Comparison of ENCODE assay signal across 21 mouse cellular contexts in the genomic region with DNA sequence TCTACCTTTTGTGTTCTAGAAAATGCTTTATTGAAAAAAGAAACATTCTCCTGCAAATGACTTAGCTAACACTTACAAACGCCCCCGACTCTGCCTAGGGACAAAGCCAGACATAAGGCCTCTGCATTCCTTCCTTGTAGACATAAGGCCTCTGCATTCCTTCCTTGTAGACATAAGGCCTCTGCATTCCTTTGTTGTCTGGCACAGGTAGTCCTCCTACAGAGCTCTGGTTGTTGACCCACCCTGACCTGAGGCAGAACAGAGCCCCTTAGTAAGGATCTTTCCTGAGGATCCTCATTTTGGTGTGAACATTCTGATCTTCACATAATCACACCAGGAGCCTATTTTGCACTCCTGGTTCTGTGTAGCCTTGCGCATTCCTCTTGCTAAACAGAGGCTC.
DNase-seq lines count a peak whose midpoint lies in the region; ATAC-seq and TF ChIP-seq lines count a peak whose summit lies in the region.
"Had no signal": no experiment of that assay in that cellular context is flagged by ENCODE, and none has a peak within 500 bp of the region (broad histone marks: within the 10 kb centered on the region; RNA-seq: fewer than 3 reads in every experiment).

No protein-coding gene starts in this region.

- in situ Hi-C loops in ES-E14 (cut with MboI; ENCODE audit: low sequenced_read_pairs in 2 of 2, unreplicated experiment in 2 of 2), result no loop called here

- no peak overlapping the region for H3K9ac ChIP-seq in ES-E14 (ENCODE audit: insufficient read depth, low read depth, low read length, poor library complexity, severe bottlenecking)
- no peak overlapping the region for H3K9ac ChIP-seq in lung, embryonic 16.5 days (ENCODE audit: low read length)
- no peak overlapping the region for H3K9ac ChIP-seq in midbrain, postnatal 0 days (replicated peaks; ENCODE audit: low read length, poor library complexity, severe bottlenecking)
- H3K9ac ChIP-seq: embryonic facial prominence, embryonic 12.5 days; heart, embryonic 15.5 days; hindbrain, embryonic 13.5 days; liver, postnatal 0 days had no signal

- no peaks in the 10 kb centered on the region for H3K9me3 ChIP-seq in ES-E14 (ENCODE audit: control insufficient read depth, insufficient read depth, low read depth, low read length)
- no peaks in the 10 kb centered on the region for H3K9me3 ChIP-seq in lung, embryonic 16.5 days (ENCODE audit: control insufficient read depth, low read length)
- H3K9me3 ChIP-seq in midbrain, postnatal 0 days (ENCODE audit: low read length), result no peaks in the 10 kb centered on the region
- H3K9me3 ChIP-seq: embryonic facial prominence, embryonic 12.5 days; heart, embryonic 15.5 days; hindbrain, embryonic 13.5 days had no signal

- peak; percentile 97 for ATAC-seq in lung, embryonic 16.5 days (ENCODE audit: low read depth)
- no peak for ATAC-seq in midbrain, postnatal 0 days (ENCODE audit: low FRiP score)
- ATAC-seq: CD4-positive, CD25-positive, alpha-beta regulatory T cell, adult 4 months; liver, postnatal 0 days; midbrain, embryonic 16.5 days had no signal

- no peak overlapping the region for H3K4me2 ChIP-seq in lung, embryonic 16.5 days (ENCODE audit: low read depth, low read length)
- no peak overlapping the region for H3K4me2 ChIP-seq in midbrain, postnatal 0 days (ENCODE audit: low read depth, low read length, poor library complexity, severe bottlenecking)
- H3K4me2 ChIP-seq: embryonic facial prominence, embryonic 12.5 days; heart, embryonic 15.5 days; hindbrain, embryonic 13.5 days; liver, embryonic 11.5 days had no signal

- DNase-seq in lung, adult 18-20 months, result peak; percentile 20 to 42
- DNase-seq in lung, adult 2 months, result no peak
- peak; percentile 8 for DNase-seq in ES-E14 (ENCODE audit: low read depth, low spot score)
- peak; percentile 19 for DNase-seq in mesoderm, embryonic 11.5 days (ENCODE audit: low read depth, low spot score)
- no peak for DNase-seq in midbrain, postnatal 0 days (ENCODE audit: low spot score)
- no peak for DNase-seq in cerebellum, postnatal 4 days (ENCODE audit: low spot score in 2 of 2)
- no peak for DNase-seq in cerebellum, adult 11-12 months
- DNase-seq: adrenal gland, postnatal 14 days; cerebellum, adult 9-11 months; gastrocnemius, adult 2 months; heart, postnatal 36 days; kidney, adult 18-20 months; kidney, postnatal 4 days; liver, postnatal 0 days had no signal

- 64% methylated on average over 3 of the region's 3 CpGs for WGBS in lung, adult 2 months
- WGBS in lung, embryonic 16.5 days, result 52% methylated on average over 3 of the region's 3 CpGs
- 76% methylated on average over 3 of the region's 3 CpGs for WGBS in midbrain, postnatal 0 days

- H3K27me3 ChIP-seq in lung, embryonic 16.5 days (ENCODE audit: control insufficient read depth, insufficient read depth, low read depth, low read length), result no peaks in the 10 kb centered on the region
- no peaks in the 10 kb centered on the region for H3K27me3 ChIP-seq in midbrain, postnatal 0 days (ENCODE audit: insufficient read depth, low read length)
- H3K27me3 ChIP-seq: embryonic facial prominence, embryonic 12.5 days; heart, embryonic 15.5 days; hindbrain, embryonic 13.5 days had no signal

- H3K36me3 ChIP-seq in ES-E14 (ENCODE audit: control insufficient read depth, insufficient read depth, low read length, poor library complexity, severe bottlenecking), result no peaks in the 10 kb centered on the region
- H3K36me3 ChIP-seq in lung, embryonic 16.5 days (ENCODE audit: control insufficient read depth, insufficient read depth, low read length), result no peaks in the 10 kb centered on the region
- no peaks in the 10 kb centered on the region for H3K36me3 ChIP-seq in midbrain, postnatal 0 days (ENCODE audit: insufficient read depth, low read length)
- H3K36me3 ChIP-seq: embryonic facial prominence, embryonic 12.5 days; heart, embryonic 15.5 days; hindbrain, embryonic 13.5 days had no signal

- no peaks in the 10 kb centered on the region for H3K4me1 ChIP-seq in lung, adult 2 months (ENCODE audit: control insufficient read depth, insufficient read depth, low read length)
- no peaks in the 10 kb centered on the region for H3K4me1 ChIP-seq in ES-E14 (ENCODE audit: control insufficient read depth in 2 of 2, insufficient read depth in 2 of 2, low read length in 2 of 2, poor library complexity in 1 of 2)
- H3K4me1 ChIP-seq in lung, embryonic 16.5 days (replicated peaks; ENCODE audit: control insufficient read depth, insufficient read depth, low read length), result peaks cover 5% of the 10 kb centered on the region; the same call in 1 of the 2 replicates
- no peaks in the 10 kb centered on the region for H3K4me1 ChIP-seq in midbrain, postnatal 0 days (ENCODE audit: insufficient read depth, low read length)
- H3K4me1 ChIP-seq: embryonic facial prominence, embryonic 12.5 days; heart, embryonic 15.5 days; hindbrain, embryonic 13.5 days had no signal

- no peak overlapping the region for H3K27ac ChIP-seq in ES-E14 (ENCODE audit: insufficient read depth, low read depth, low read length, poor library complexity, severe bottlenecking)
- H3K27ac ChIP-seq in lung, embryonic 16.5 days (ENCODE audit: low read length), result peak overlapping the region; percentile 48
- no peak overlapping the region for H3K27ac ChIP-seq in midbrain, postnatal 0 days (ENCODE audit: low read depth, low read length)
- H3K27ac ChIP-seq: embryonic facial prominence, embryonic 12.5 days; gastrocnemius, adult 2 months; heart, embryonic 15.5 days; hindbrain, embryonic 13.5 days had no signal

- H3K4me3 ChIP-seq in lung, adult 2 months (replicated peaks; ENCODE audit: extremely low read depth, low read depth, low read length), result no peak overlapping the region
- no peak overlapping the region for H3K4me3 ChIP-seq in ES-E14 (ENCODE audit: insufficient read depth in 1 of 2, low read depth in 1 of 2, low read length in 2 of 2, poor library complexity in 1 of 2, severe bottlenecking in 1 of 2)
- no peak overlapping the region for H3K4me3 ChIP-seq in lung, embryonic 16.5 days (ENCODE audit: low read length)
- H3K4me3 ChIP-seq in midbrain, postnatal 0 days (ENCODE audit: low read depth, low read length), result no peak overlapping the region
- H3K4me3 ChIP-seq: embryonic facial prominence, embryonic 12.5 days; gastrocnemius, adult 2 months; heart, embryonic 15.5 days; hindbrain, embryonic 13.5 days had no signal

- no peak for TF ChIP-seq CTCF in lung, adult 2 months (IDR thresholded peaks at IDR 0.05; ENCODE audit: insufficient read depth, low read length)
- TF ChIP-seq CTCF in midbrain, postnatal 0 days (IDR thresholded peaks at IDR 0.05), result no peak

- TF ChIP-seq POLR2A in lung, adult 2 months (IDR thresholded peaks at IDR 0.05; ENCODE audit: borderline replicate concordance, extremely low read depth, low read depth, low read length), result no peak

TF ChIP-seq in ES-E14, 5 proteins besides CTCF, POLR2A, EP300 and RAD21:
- TF ChIP-seq ZC3H11A (IDR thresholded peaks at IDR 0.05; ENCODE audit: borderline replicate concordance, low read depth, low read length), result no peak
- TF ChIP-seq ZNF384 (IDR thresholded peaks at IDR 0.05; ENCODE audit: low read depth, low read length), result no peak
- TF ChIP-seq CHD2 (IDR thresholded peaks at IDR 0.05; ENCODE audit: low read depth, low read length), result no peak
- TF ChIP-seq HCFC1 (IDR thresholded peaks at IDR 0.05; ENCODE audit: borderline replicate concordance, insufficient read depth, low read length), result no peak
- no peak for TF ChIP-seq MAFK (IDR thresholded peaks at IDR 0.05; ENCODE audit: insufficient read depth, low read depth, low read length)

Comparison
In these comparisons a context has a peak if more than half of its experiments do, and no peak if none do; other contexts are left out.
1. DNase-seq: peak in lung, adult 18-20 months (2 of 2), ES-E14 (single experiment) and mesoderm, embryonic 11.5 days (single experiment); none in lung, adult 2 months (single experiment), midbrain, postnatal 0 days (single experiment), cerebellum, postnatal 4 days (0 of 2) and cerebellum, adult 11-12 months (single experiment).